Mouse (Mus musculus): ENCODE data around the gene Gbf1.

DNA sequence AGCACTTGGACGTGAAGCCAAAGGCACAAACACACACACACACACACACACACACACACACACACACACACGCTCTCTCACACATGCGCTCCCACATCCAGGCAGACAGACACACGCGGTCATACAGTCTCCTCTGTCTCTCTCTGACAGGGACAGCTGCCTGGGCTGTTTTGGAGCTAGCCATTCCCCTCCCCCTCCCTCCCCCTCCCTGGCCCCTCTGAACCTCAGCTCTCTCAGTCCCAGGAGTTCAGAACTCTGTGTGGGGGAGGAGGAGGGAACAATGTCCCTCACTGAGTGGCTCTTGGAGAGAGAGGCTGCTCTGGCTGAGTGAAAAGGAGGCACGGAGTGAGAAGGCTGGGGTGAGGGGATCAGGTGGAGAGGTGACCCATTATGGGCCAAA, 11.2 kb upstream of the Gbf1 start:
- TF ChIP-seq EP300 (IDR thresholded peaks at IDR 0.05; ENCODE audit: low read depth in 1 of 2, low read length in 2 of 2) (no peak), GATA1 (IDR thresholded peaks at IDR 0.05; ENCODE audit: low read depth, low read length) (no peak), MYC (IDR thresholded peaks at IDR 0.05; ENCODE audit: low read depth, low read length) (no peak), E2F4 (IDR thresholded peaks at IDR 0.05; ENCODE audit: borderline replicate concordance, low read depth, low read length) (no peak), CTCF (IDR thresholded peaks at IDR 0.05 in 2 of 3, conservative IDR thresholded peaks at IDR 0.05 in 1 of 3; ENCODE audit: control insufficient read depth in 1 of 3, insufficient read depth in 1 of 3, low read depth in 2 of 3, low read length in 3 of 3, poor library complexity in 1 of 3, severe bottlenecking in 1 of 3) (no peak), CHD2 (IDR thresholded peaks at IDR 0.05; ENCODE audit: low read length) (no peak), ZC3H11A (IDR thresholded peaks at IDR 0.05; ENCODE audit: low read depth, low read length) (no peak), GABPA (IDR thresholded peaks at IDR 0.05; ENCODE audit: low read depth, low read length) (no peak), HCFC1 (IDR thresholded peaks at IDR 0.05; ENCODE audit: low read depth, low read length) (no peak), POLR2A (IDR thresholded peaks at IDR 0.05; ENCODE audit: control insufficient read depth in 1 of 2, insufficient read depth in 1 of 2, low read depth in 1 of 2, low read length in 2 of 2, poor library complexity in 1 of 2) (no peak), ZKSCAN1 (IDR thresholded peaks at IDR 0.05; ENCODE audit: low read depth, low read length) (no peak)

Data from MEL (cell line).